Mouse (Mus musculus): ENCODE data around the gene Fastkd2. TPM values are rescaled to one million over a fixed set of nuclear protein-coding genes. Genes with fewer than 3 reads are reported as not detected.

The Fastkd2 gene
- polyA plus RNA-seq, 1 experiment from 2014 or later, result 63.9 TPM

DNA sequence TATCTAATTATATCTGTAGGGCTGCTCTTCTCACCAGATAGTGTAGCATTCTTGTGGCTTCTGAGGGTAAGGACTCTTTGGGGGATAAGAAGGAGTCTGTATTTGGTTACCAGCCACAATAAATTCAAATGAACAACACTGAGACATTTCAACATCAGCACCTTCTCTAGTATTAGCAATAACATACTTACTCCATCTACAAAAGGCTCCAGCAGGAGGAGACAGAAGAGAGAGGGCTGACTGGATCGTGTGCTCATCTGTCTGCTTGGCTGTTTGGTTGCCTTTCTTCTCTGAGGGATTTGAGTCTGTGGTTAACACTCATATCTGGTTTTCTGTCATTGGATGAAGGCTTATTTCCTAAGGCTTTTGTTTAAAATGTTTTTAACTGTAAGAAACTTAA, 46.0 kb downstream of the Fastkd2 start:
- no peaks in the 10 kb centered on the region for H3K27me3 ChIP-seq (ENCODE audit: control insufficient read depth, insufficient read depth, low read length)
- H3K27ac ChIP-seq (replicated peaks in 1 of 2; ENCODE audit: control insufficient read depth in 1 of 2, insufficient read depth in 1 of 2, low read depth in 2 of 2, low read length in 2 of 2), result no peak overlapping the region
- WGBS, result 41% methylated on average over 1 of the region's 1 CpGs
- no peaks in the 10 kb centered on the region for H3K4me1 ChIP-seq (ENCODE audit: control insufficient read depth in 2 of 2, insufficient read depth in 2 of 2, low read length in 2 of 2)
- no peaks in the 10 kb centered on the region for H3K9me3 ChIP-seq (ENCODE audit: control insufficient read depth, low read length)
- H3K9ac ChIP-seq (ENCODE audit: low read length), result no peak overlapping the region
- H3K36me3 ChIP-seq (ENCODE audit: control insufficient read depth, insufficient read depth, low read length), result no peaks in the 10 kb centered on the region
- ATAC-seq (ENCODE audit: insufficient number of reproducible peaks, insufficient read depth, low FRiP score, low read depth), result no peak
- no peak overlapping the region for H3K4me3 ChIP-seq (ENCODE audit: control insufficient read depth in 1 of 2, insufficient read depth in 1 of 2, low read depth in 1 of 2, low read length in 2 of 2)
- no peak overlapping the region for H3K4me2 ChIP-seq (ENCODE audit: low read length)

DNA sequence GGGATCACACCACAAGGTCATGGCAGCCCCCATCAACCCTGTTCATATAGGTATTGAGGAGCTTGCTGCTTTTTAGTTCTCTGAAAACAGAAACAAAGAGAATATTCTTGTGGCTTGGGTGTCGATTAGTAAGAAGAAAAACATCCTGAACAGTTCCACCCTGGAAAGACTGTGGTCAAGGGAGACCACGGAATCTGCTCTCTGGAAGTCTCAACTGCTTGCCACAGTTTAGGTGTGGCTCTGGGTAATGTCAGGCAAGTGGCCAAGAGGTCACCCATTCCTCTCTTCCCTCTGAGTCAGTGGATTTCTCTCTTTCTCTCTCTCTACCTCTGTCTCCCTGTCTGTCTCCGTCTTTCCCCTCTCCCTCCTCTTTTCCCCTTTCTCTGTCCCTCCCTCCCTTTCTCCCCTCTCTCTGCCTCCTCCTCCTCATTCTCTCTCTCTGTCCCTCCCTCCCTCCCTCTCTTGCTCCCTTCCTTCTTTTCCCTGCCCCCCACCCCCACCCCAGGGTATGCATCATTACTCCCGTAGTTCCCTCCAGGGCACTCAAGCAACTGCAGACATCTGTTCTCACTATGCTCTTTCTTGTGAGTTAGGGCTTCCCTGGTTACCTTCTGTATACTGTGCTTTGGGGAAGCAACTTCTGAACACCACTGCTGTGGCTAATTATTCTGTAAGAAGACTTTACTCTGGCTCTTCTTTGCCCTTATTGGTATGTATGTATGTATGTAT, 46.7 kb downstream of the Fastkd2 start:
- H3K9ac ChIP-seq (ENCODE audit: low read length), result no peak overlapping the region
- H3K4me2 ChIP-seq (ENCODE audit: low read length), result no peak overlapping the region
- H3K4me1 ChIP-seq (ENCODE audit: control insufficient read depth in 2 of 2, insufficient read depth in 2 of 2, low read length in 2 of 2), result no peaks in the 10 kb centered on the region
- no peak overlapping the region for H3K27ac ChIP-seq (replicated peaks in 1 of 2; ENCODE audit: control insufficient read depth in 1 of 2, insufficient read depth in 1 of 2, low read depth in 2 of 2, low read length in 2 of 2)
- no peaks in the 10 kb centered on the region for H3K36me3 ChIP-seq (ENCODE audit: control insufficient read depth, insufficient read depth, low read length)
- H3K4me3 ChIP-seq (ENCODE audit: control insufficient read depth in 1 of 2, insufficient read depth in 1 of 2, low read depth in 1 of 2, low read length in 2 of 2), result no peak overlapping the region
- H3K27me3 ChIP-seq (ENCODE audit: control insufficient read depth, insufficient read depth, low read length), result no peaks in the 10 kb centered on the region
- H3K9me3 ChIP-seq (ENCODE audit: control insufficient read depth, low read length), result no peaks in the 10 kb centered on the region
- 44% methylated on average over 4 of the region's 4 CpGs for WGBS
- ATAC-seq (ENCODE audit: insufficient number of reproducible peaks, insufficient read depth, low FRiP score, low read depth), result no peak

DNA sequence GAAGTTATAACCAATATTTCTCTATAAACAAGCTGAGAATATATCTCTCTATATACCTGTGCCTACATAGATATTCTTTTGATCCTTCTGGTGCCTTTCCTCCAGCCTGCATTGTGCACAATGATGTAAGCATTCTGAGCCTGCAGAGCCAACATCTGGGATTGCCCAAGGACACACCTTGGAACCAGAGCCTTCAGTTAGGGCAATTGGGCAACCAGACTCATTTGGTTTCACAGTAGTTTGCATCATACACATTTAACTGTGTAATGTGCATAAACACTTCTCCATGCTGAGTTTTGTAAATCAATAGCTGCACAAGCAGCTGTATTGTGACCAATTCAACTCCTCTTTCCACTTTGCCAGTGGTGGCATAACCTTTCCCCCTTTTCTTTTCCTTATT, 63.9 kb downstream of the Fastkd2 start:
- H3K9me3 ChIP-seq (ENCODE audit: control insufficient read depth, low read length), result no peaks in the 10 kb centered on the region
- no peaks in the 10 kb centered on the region for H3K27me3 ChIP-seq (ENCODE audit: control insufficient read depth, insufficient read depth, low read length)
- H3K4me1 ChIP-seq (ENCODE audit: control insufficient read depth in 2 of 2, insufficient read depth in 2 of 2, low read length in 2 of 2), result no peaks in the 10 kb centered on the region
- ATAC-seq (ENCODE audit: insufficient number of reproducible peaks, insufficient read depth, low FRiP score, low read depth), result no peak
- H3K27ac ChIP-seq (replicated peaks in 1 of 2; ENCODE audit: control insufficient read depth in 1 of 2, insufficient read depth in 1 of 2, low read depth in 2 of 2, low read length in 2 of 2), result no peak overlapping the region
- no peak overlapping the region for H3K9ac ChIP-seq (ENCODE audit: low read length)
- no peaks in the 10 kb centered on the region for H3K36me3 ChIP-seq (ENCODE audit: control insufficient read depth, insufficient read depth, low read length)
- H3K4me2 ChIP-seq (ENCODE audit: low read length), result no peak overlapping the region
- H3K4me3 ChIP-seq (ENCODE audit: control insufficient read depth in 1 of 2, insufficient read depth in 1 of 2, low read depth in 1 of 2, low read length in 2 of 2), result no peak overlapping the region

Other genes starting within 250 kb of the Fastkd2 start
- gene Gm39653, start 114.6 kb upstream of the Fastkd2 start, polyA plus RNA-seq (2014; fragmentation: Nextera tagmentation; extraction: Ambion mirVana), result not detected in 2 replicates
- not detected in 2 replicates for gene Dytn, start 43.7 kb upstream of the Fastkd2 start, polyA plus RNA-seq (2014; fragmentation: Nextera tagmentation; extraction: Ambion mirVana)
- not detected in 2 replicates for gene Mdh1b, start 296 bp upstream of the Fastkd2 start, polyA plus RNA-seq (2014; fragmentation: Nextera tagmentation; extraction: Ambion mirVana)
- 0.15 TPM in 1 of 2 replicates, not detected in the other for gene 4933402D24Rik, start 38.7 kb downstream of the Fastkd2 start, polyA plus RNA-seq (2014; fragmentation: Nextera tagmentation; extraction: Ambion mirVana)